Mouse (Mus musculus) forebrain, embryonic 13.5 days (tissue): ENCODE measurements around the gene Tab1. TPM values are rescaled to one million over a fixed set of nuclear protein-coding genes. Genes with fewer than 3 reads are reported as not detected.
A peak's percentile ranks its signal among the peaks of the same experiment; 100 is the strongest.
"Not testable (repeated sequence)": the region's sequence is repeated elsewhere in the genome, so short reads cannot be mapped to it uniquely, and the experiment has no call there.

Experiments
- ATAC-seq: fragments of 200-750 bp; cut with Nextera tagmentation; 2 replicates; pipeline ENCODE4 v1.8.0; 2017
- H3K27ac ChIP-seq: fragments of 300-500 bp; sonication (generic); 2 replicates; pipeline ENCODE4 v1.5.1; 2015; ENCODE audit warnings: inconsistent platforms, mild to moderate bottlenecking, moderate library complexity
- H3K27me3 ChIP-seq: fragments of 300-500 bp; sonication (generic); 2 replicates; pipeline ENCODE4 v1.6.1; 2015; ENCODE audit warnings: mild to moderate bottlenecking, inconsistent platforms
- H3K36me3 ChIP-seq: fragments of 300-500 bp; sonication (generic); 2 replicates; pipeline ENCODE4 v1.6.1; 2015; ENCODE audit warnings: mild to moderate bottlenecking, inconsistent platforms; ENCODE audit not compliant: poor library complexity, severe bottlenecking
- H3K4me1 ChIP-seq: fragments of 300-500 bp; sonication (generic); 2 replicates; pipeline ENCODE4 v1.6.1; 2015; ENCODE audit warnings: inconsistent platforms
- H3K4me2 ChIP-seq: fragments of 300-500 bp; sonication (generic); 2 replicates; pipeline ENCODE4 v1.6.1; 2015; ENCODE audit warnings: inconsistent platforms, mild to moderate bottlenecking, moderate library complexity
- H3K4me3 ChIP-seq: fragments of 300-500 bp; sonication (generic); 2 replicates; pipeline ENCODE4 v1.5.1; 2015; ENCODE audit warnings: mild to moderate bottlenecking, inconsistent platforms
- H3K9ac ChIP-seq: fragments of 300-500 bp; sonication (generic); 2 replicates; pipeline ENCODE4 v1.6.1; 2015; ENCODE audit warnings: mild to moderate bottlenecking, inconsistent platforms
- H3K9me3 ChIP-seq: fragments of 300-500 bp; sonication (generic); replicated peaks from 2 replicates; pipeline ENCODE4 v1.6.1; 2016; ENCODE audit warnings: inconsistent platforms
- WGBS: fragments of 180-500 bp; shearing (Covaris S2); methylation state at CpG from one replicate; pipeline ENCODE4 v1.1.7; 2015; 5-methylcytosine and 5-hydroxymethylcytosine counted together
- polyA plus RNA-seq: library from polyadenylated mRNA; unstranded; fragments of >200 nt; fragmentation: Nextera tagmentation; extraction: Ambion mirVana; gene quantifications from 2 replicates; pipeline ENCODE4 v1.2.1, GENCODE M21; 2015

The Tab1 gene
- polyA plus RNA-seq, 1 experiment from 2014 or later: 36.6 TPM

DNA sequence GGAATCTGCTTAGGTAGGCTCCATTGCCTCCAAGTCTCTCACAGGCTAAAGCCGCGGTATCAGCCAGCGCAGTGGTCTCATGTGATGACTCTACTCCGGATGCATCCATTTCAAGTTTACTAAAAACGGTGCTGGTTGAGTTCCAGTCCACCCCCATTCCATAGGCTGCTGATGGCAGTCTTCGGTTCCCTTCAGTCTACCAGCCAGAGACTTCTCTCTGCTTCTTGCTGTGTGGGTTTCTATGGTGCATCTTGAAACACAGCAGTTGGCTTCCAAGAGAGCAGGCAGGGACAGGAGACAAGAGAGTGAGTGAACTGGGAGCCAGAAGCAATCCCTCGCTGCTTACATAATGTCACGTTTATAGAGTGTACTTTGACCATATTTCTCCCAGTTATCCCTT lies 25.8 kb upstream of the Tab1 start:
- peaks cover 14% of the 10 kb centered on the region for H3K36me3 ChIP-seq
- 0 out of 2 replicates have a peak, but pooled peaks cover 3% of the 10 kb centered on the region for H3K4me1 ChIP-seq
- no peak overlapping the region for H3K9ac ChIP-seq
- no peak overlapping the region for H3K4me3 ChIP-seq
- H3K9me3 ChIP-seq: no peaks in the 10 kb centered on the region
- no peaks in the 10 kb centered on the region for H3K27me3 ChIP-seq
- 96% methylated on average over 8 of the region's 8 CpGs for WGBS
- no peak overlapping the region for H3K27ac ChIP-seq
- no peak overlapping the region for H3K4me2 ChIP-seq
- ATAC-seq: no peak

DNA sequence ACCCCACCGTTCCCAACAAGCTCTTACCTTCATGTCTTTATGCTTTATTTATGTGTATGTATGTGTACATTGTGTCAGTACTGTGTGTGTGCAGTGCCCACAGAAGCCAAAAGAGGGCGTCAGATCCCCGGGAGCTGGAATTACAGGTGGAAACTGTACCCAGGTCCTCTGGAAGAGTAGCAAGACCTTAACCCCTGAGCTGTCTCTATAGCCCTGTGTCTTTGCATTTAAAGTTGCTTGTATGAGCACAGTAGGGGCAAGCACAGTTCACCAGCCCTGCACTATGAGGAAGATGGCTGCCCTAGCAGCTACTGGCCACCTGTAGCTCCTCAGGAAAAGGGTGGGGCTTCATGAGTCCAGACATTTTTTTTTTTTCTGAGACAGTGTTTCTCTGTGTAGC lies 25.4 kb upstream of the Tab1 start:
- H3K27ac ChIP-seq: no peak overlapping the region
- H3K4me3 ChIP-seq: no peak overlapping the region
- H3K9me3 ChIP-seq: no peaks in the 10 kb centered on the region
- 91% methylated on average over 3 of the region's 3 CpGs for WGBS
- 0 out of 2 replicates have a peak, but pooled peaks cover 3% of the 10 kb centered on the region for H3K4me1 ChIP-seq
- H3K4me2 ChIP-seq: no peak overlapping the region
- H3K27me3 ChIP-seq: no peaks in the 10 kb centered on the region
- no peak overlapping the region for H3K9ac ChIP-seq
- no peak for ATAC-seq
- peaks cover 19% of the 10 kb centered on the region for H3K36me3 ChIP-seq

DNA sequence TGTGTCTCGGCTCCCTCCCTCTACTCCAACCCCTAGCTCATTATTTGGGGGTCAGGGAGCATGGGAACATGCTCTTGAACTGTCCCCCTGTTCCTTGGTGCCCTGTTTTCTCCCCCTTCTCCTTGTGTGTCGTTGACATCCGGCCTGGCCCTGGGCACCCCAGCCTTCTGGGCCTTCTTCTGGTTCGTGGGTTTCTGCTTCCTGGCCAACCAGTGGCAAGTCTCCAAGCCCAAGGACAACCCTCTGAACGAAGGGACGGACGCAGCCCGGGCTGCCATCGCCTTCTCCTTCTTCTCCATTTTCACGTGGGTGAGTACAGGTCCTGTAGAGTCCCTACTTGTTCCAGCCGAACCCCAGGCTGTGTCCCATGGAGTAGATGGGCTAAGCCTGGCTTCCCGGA lies 21.5 kb upstream of the Tab1 start:
- Histone ChIP-seq H3K27ac (no peak overlapping the region), H3K4me2 (no peak overlapping the region), H3K9ac (no peak overlapping the region), H3K4me1 (no peaks in the 10 kb centered on the region), H3K4me3 (no peak overlapping the region), H3K27me3 (no peaks in the 10 kb centered on the region), H3K9me3 (no peaks in the 10 kb centered on the region), H3K36me3 (peaks cover 30% of the 10 kb centered on the region)
- no peak for ATAC-seq
- WGBS: 86% methylated on average over 12 of the region's 12 CpGs

DNA sequence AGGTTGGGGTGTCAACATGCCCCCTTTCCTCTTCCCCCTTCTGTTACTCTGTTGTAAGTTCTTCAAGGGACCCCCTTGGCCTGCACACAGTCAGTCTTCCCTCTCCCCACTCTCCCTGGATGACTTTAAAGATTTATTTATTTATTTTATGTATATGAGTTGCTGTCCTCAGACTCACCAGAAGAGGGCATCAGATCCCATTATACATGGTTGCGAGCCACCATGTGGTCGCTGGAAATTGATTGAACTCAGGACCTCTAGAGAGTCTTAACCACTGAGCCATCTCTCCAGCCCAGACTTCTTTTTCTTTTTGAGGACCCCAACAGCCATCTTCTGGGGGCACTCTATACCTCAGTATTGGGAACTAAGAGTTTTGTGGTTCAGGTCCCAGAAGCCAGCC lies 20.4 kb upstream of the Tab1 start:
- H3K27me3 ChIP-seq: no peaks in the 10 kb centered on the region
- no peak overlapping the region for H3K9ac ChIP-seq
- no peak overlapping the region for H3K27ac ChIP-seq
- H3K4me3 ChIP-seq: no peak overlapping the region
- no peaks in the 10 kb centered on the region for H3K4me1 ChIP-seq
- 32% methylated on average over 2 of the region's 2 CpGs for WGBS
- ATAC-seq: no peak
- no peaks in the 10 kb centered on the region for H3K9me3 ChIP-seq
- peaks cover 30% of the 10 kb centered on the region for H3K36me3 ChIP-seq
- no peak overlapping the region for H3K4me2 ChIP-seq

DNA sequence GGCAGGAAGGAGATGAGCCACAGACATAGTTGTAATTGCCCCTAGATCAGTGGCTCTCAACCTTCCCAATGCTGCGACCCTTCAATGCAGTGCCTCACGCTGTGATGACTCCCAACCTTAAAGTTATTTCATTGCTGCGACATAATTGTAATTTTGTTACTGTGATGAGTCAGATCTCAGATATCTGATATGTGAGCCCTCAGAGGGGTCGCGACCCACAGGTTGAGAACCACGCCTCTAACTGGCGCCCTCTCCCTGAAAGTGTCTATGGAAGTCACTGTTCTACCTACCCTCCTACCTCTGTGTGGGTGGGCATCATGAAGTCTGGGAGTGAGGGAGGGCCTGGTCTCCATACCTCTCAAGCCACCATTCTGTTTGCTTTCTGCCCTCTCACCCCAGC lies 18.5 kb upstream of the Tab1 start:
- Histone ChIP-seq H3K36me3 (peaks cover 30% of the 10 kb centered on the region), H3K9me3 (no peaks in the 10 kb centered on the region), H3K9ac (no peak overlapping the region), H3K4me2 (no peak overlapping the region), H3K27ac (no peak overlapping the region), H3K4me3 (no peak overlapping the region), H3K4me1 (no peaks in the 10 kb centered on the region), H3K27me3 (no peaks in the 10 kb centered on the region)
- WGBS: 93% methylated on average over 7 of the region's 7 CpGs
- ATAC-seq: no peak

DNA sequence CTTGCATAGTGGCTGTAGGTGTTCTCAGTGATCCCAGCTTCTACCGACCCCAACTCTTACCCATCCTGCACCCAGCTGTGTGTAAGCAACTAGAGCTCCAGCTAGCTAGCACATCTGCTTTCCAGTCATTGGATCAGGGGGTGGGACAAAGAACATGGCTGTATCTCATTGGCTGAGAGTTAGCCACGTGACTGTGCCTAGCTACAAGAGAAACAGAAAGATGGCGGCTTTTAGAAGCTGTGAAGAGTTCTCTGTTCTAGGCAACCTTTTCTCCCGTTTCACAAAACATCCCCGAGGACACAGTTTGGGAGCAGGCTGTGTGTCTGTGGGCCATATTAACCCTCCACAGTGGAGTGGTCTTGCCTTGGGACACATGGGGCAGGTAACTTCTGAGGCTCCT lies 17.7 kb upstream of the Tab1 start:
- no peaks in the 10 kb centered on the region for H3K9me3 ChIP-seq
- H3K36me3 ChIP-seq: peaks cover 30% of the 10 kb centered on the region
- WGBS: 64% methylated on average over 5 of the region's 5 CpGs
- H3K4me2 ChIP-seq: no peak overlapping the region
- H3K9ac ChIP-seq: no peak overlapping the region
- no peak for ATAC-seq
- no peaks in the 10 kb centered on the region for H3K4me1 ChIP-seq
- no peak overlapping the region for H3K4me3 ChIP-seq
- no peaks in the 10 kb centered on the region for H3K27me3 ChIP-seq
- H3K27ac ChIP-seq: no peak overlapping the region

DNA sequence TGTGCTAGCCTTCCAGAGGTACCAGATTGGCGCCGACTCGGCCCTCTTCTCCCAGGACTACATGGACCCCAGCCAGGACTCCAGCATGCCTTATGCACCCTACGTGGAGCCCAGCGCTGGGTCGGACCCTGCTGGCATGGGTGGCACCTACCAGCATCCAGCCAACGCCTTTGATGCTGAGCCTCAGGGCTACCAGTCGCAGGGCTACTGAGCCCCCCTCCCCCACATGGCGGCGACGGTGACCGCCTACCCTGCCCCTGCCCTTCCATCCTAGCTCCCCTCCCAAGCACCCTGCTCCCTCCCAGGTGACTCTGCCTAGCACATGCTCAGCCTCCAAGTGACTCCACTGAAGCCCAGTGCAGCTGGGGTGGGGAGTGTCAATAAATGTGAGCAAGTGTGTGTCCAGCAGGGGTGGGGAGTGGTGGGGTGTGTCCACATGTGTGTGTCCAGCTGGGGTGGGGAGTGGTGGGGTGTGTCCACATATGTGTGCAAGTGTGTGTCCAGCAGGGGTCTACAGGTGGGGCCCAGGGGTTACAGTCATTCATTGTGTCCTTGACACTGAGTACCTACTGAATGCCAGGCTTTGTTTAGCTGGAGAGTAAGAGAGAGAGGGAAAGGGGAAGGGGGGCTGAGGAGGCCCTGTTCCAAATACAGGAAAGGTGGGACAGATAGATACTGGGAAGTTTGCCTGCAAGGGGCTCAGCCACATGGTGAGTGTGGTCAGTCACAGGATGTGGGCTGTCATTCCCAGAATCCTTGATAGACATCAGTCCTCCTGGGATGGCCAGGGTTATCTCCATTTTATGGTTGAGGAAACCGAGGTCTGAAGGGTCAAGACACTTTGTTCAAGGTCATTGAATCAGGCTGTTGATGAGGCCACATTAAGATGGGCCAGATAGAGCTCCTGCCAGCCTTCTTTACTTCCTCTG lies 16.8 kb upstream of the Tab1 start:
- 72% methylated on average over 13 of the region's 13 CpGs for WGBS
- H3K4me1 ChIP-seq: no peaks in the 10 kb centered on the region
- no peak overlapping the region for H3K4me3 ChIP-seq
- no peak for ATAC-seq
- no peaks in the 10 kb centered on the region for H3K27me3 ChIP-seq
- H3K36me3 ChIP-seq: peaks cover 23% of the 10 kb centered on the region
- H3K4me2 ChIP-seq: 0 out of 2 replicates have a peak overlapping the region, but pooled peaks have one; percentile 7
- H3K27ac ChIP-seq: no peak overlapping the region
- no peak overlapping the region for H3K9ac ChIP-seq
- no peaks in the 10 kb centered on the region for H3K9me3 ChIP-seq

DNA sequence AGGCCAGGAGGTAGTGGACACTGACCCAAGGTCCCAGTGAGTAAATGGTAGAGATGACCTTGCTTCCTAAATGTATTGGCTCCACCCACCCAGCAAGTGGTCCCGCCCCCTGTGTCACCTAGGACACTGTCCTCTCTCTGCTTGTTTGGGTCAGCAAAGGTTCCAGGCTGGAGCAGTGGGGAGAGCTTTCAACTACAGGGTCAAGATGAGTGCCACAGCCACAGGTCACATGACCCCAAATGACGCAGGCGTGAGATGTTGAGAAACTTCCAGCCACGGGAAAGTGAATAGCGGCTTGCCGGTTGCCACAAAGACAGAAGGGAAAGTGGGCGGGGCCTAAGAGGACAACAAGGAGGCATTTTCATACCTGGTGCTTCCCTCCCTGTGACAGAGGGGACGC lies 15.8 kb upstream of the Tab1 start:
- H3K9ac ChIP-seq: no peak overlapping the region
- peaks cover 16% of the 10 kb centered on the region; the same call in 1 of the 2 replicates for H3K36me3 ChIP-seq
- 70% methylated on average over 8 of the region's 8 CpGs for WGBS
- H3K4me2 ChIP-seq: no peak overlapping the region
- H3K27me3 ChIP-seq: no peaks in the 10 kb centered on the region
- no peak for ATAC-seq
- H3K4me3 ChIP-seq: no peak overlapping the region
- H3K27ac ChIP-seq: no peak overlapping the region
- no peaks in the 10 kb centered on the region for H3K9me3 ChIP-seq
- H3K4me1 ChIP-seq: no peaks in the 10 kb centered on the region

DNA sequence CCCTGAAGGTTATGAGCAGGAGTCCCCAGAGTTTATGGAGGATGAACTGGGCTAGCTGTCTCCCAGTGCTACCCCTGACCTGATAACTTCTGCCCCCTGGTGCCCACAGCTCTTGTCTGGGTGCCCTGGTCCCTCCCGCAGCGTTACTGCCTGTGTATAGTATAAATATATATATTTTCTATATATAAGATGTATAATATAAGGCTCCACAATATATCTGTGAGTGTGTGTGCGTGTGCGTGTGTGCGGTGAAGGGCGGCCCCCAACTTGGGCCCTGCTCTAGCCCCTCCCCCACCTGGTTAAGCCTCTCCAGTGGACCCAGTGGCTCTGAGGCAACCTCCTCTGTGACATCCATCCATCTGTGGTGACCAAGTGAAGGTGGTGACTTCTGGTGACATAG lies 13.9 kb upstream of the Tab1 start:
- Histone ChIP-seq H3K4me2 (no peak overlapping the region), H3K4me3 (no peak overlapping the region), H3K27ac (no peak overlapping the region), H3K9me3 (no peaks in the 10 kb centered on the region), H3K36me3 (0 out of 2 replicates have a peak, but pooled peaks cover 5% of the 10 kb centered on the region), H3K4me1 (no peaks in the 10 kb centered on the region), H3K27me3 (no peaks in the 10 kb centered on the region), H3K9ac (no peak overlapping the region)
- ATAC-seq: no peak
- WGBS: 92% methylated on average over 6 of the region's 6 CpGs

DNA sequence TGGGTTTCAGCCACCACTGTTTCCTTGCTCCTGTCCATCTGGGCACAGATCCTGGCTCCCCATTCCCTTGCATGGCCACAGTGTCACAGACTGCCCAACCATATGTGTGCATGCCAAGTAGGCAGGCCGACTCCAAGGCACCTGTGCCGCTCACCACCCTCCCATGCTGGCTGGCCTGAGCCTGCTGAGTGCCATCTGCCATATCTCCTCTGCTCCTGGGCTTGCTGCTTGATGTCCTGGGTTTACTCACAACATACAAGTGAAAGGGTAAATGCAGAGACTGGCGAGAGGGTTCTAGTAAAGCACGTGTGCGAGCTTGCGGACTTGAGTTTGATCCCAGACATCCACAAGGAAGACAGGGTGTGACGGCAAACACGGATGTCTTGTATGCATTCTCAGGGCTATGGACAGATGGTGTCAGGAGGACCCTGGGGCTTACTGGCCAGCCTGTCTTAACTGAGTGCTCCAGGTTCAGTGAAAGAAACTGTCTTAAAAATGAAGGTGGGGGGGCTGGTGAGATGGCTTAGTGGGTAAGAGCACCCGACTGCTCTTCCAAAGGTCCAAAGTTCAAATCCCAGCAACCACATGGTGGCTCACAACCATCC lies 11.1 kb upstream of the Tab1 start:
- Histone ChIP-seq H3K36me3 (no peaks in the 10 kb centered on the region), H3K4me1 (no peaks in the 10 kb centered on the region), H3K27ac (no peak overlapping the region), H3K9me3 (no peaks in the 10 kb centered on the region), H3K9ac (no peak overlapping the region), H3K4me2 (no peak overlapping the region), H3K4me3 (no peak overlapping the region), H3K27me3 (no peaks in the 10 kb centered on the region)
- no peak for ATAC-seq
- WGBS: 94% methylated on average over 9 of the region's 9 CpGs

DNA sequence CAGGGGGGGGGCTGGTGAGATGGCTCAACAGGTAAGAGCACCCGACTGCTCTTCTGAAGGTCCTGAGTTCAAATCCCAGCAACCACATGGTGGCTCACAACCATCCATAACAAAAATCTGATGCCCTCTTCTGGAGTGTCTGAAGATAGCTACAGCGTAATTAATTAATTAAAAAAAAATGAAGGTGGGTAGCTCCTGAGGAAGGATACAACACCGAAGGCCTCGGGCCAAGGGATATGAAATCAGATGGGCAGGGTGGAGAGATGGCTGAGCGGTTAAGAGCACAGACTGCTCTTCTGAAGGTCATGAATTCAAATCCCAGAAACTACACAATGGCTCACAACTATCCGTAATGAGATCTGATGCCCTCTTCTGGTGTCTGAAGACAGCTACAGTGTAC lies 10.5 kb upstream of the Tab1 start:
- ATAC-seq, H3K27ac ChIP-seq, H3K4me3 ChIP-seq, H3K9ac ChIP-seq, H3K4me2 ChIP-seq, H3K27me3 ChIP-seq, H3K36me3 ChIP-seq, H3K4me1 ChIP-seq, H3K9me3 ChIP-seq: not testable (repeated sequence)
- WGBS: 95% methylated on average over 6 of the region's 6 CpGs

DNA sequence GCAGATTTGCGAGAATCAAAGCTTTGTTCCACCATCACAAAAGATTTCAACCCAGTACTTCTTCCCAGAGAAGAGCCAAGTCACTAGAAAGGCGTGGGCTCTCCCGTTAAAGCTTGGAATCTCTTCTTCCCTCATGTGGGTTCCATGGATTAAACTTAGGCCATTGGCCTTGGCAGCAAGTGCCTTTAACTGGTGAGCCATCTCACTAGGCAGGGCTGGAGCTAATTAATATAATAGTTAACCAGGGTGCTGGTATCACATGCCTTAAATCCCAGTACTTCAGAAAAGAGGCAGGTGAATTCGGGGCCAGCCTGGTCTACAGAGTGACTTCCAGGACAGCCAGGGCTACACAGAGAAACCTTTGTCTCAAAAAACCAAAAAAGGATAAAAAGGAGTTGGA lies 8.3 kb upstream of the Tab1 start:
- 78% methylated on average over 4 of the region's 4 CpGs for WGBS

More for the DNA sequence above, 8.3 kb upstream of the Tab1 start:
- ATAC-seq: no peak
- Histone ChIP-seq H3K9ac (no peak overlapping the region), H3K27me3 (no peaks in the 10 kb centered on the region), H3K9me3 (no peaks in the 10 kb centered on the region), H3K4me3 (no peak overlapping the region), H3K27ac (no peak overlapping the region), H3K36me3 (no peaks in the 10 kb centered on the region), H3K4me2 (no peak overlapping the region), H3K4me1 (no peaks in the 10 kb centered on the region)
